Mouse (Mus musculus): ENCODE measurements around the gene Pcyt1b. TPM values are rescaled to one million over a fixed set of nuclear protein-coding genes. Genes with fewer than 3 reads are reported as not detected.

Gene Pcyt1b
- polyA plus RNA-seq, 1 experiment: 1.9 TPM

DNA sequence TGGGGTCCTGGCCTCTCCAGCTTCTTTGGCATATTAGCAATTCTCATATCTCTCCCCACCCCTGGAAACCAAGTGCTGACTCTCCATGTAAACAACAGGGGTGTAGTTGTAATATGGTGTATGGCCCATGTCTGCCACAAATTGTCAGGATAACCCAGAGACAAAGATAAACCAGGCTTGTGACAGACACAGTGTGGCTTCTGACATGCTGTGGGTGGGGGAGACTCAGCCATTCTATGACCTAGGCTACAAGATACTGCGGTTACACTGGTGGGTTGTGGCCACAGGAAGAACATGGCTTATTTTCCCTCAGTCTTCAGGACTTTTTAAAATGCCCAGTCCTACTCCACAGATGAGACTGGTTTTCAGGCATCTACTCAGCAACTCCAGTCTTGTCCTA is 94.5 kb downstream of the Pcyt1b start:
- Histone ChIP-seq H3K79me2 (ENCODE audit: control insufficient read depth, insufficient read depth) (no peaks in the 10 kb centered on the region), H3K36me3 (ENCODE audit: control insufficient read depth, insufficient read depth) (no peaks in the 10 kb centered on the region), H3ac (ENCODE audit: control insufficient read depth, insufficient read length) (no peak overlapping the region), H3K4me3 (no peak overlapping the region), H3K4me2 (ENCODE audit: low read depth) (no peak overlapping the region), H3K27me3 (ENCODE audit: control insufficient read depth, insufficient read depth, insufficient read length) (no peaks in the 10 kb centered on the region)
- TF ChIP-seq REST (IDR thresholded peaks at IDR 0.05; ENCODE audit: insufficient read depth, insufficient read length): no peak
- no peak for TF ChIP-seq CEBPB (IDR thresholded peaks at IDR 0.05; ENCODE audit: insufficient read depth, poor library complexity, severe bottlenecking)
- no peak for TF ChIP-seq MYOD1 (IDR thresholded peaks at IDR 0.05; ENCODE audit: control insufficient read depth in 1 of 3, insufficient read length in 2 of 3, low read depth in 2 of 3)
- TF ChIP-seq POLR2A (IDR thresholded peaks at IDR 0.05; ENCODE audit: insufficient read length, low read depth): no peak
- TF ChIP-seq USF1 (IDR thresholded peaks at IDR 0.05; ENCODE audit: low read depth): no peak
- no peak for TF ChIP-seq MAX (IDR thresholded peaks at IDR 0.05; ENCODE audit: low read depth)
- no peak for TF ChIP-seq E2F4 (IDR thresholded peaks at IDR 0.05; ENCODE audit: insufficient read depth)
- no peak for TF ChIP-seq SRF (IDR thresholded peaks at IDR 0.05; ENCODE audit: control insufficient read depth, insufficient read length, low read depth)
- TF ChIP-seq TCF12 (IDR thresholded peaks at IDR 0.05; ENCODE audit: insufficient read depth, poor library complexity, severe bottlenecking): no peak
- no peak for TF ChIP-seq TCF3 (IDR thresholded peaks at IDR 0.05; ENCODE audit: insufficient read length, low read depth)
- TF ChIP-seq POLR2AphosphoS2 (IDR thresholded peaks at IDR 0.05; ENCODE audit: insufficient read length, low read depth): no peak
- no peak for TF ChIP-seq MYOG (IDR thresholded peaks at IDR 0.05; ENCODE audit: control insufficient read depth in 1 of 3, insufficient read depth in 1 of 3, insufficient read length in 2 of 3, low read depth in 2 of 3)

DNA sequence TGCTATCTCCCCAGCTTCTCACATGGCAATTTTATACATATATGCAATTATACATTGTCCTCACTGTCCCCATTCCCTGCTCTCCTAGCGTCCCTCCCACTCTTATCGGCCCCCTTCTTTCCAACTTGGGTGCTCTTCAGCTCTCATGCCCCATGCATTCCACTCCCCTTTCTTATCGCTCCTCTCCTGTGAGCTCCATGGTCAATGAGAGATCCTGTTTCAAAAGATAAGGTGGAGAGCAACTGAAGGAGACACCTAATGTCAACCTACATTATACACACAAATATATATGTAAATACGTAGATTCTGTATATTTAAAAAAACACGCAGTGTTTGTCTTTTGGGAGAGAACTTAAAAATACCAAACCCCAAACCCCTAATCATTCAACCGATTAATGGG is 95.9 kb downstream of the Pcyt1b start:
- Histone ChIP-seq H3ac (ENCODE audit: control insufficient read depth, insufficient read length) (no peak overlapping the region), H3K36me3 (ENCODE audit: control insufficient read depth, insufficient read depth) (no peaks in the 10 kb centered on the region), H3K79me2 (ENCODE audit: control insufficient read depth, insufficient read depth) (no peaks in the 10 kb centered on the region), H3K27me3 (ENCODE audit: control insufficient read depth, insufficient read depth, insufficient read length) (no peaks in the 10 kb centered on the region), H3K4me3 (no peak overlapping the region), H3K4me2 (ENCODE audit: low read depth) (no peak overlapping the region)
- TF ChIP-seq CEBPB (IDR thresholded peaks at IDR 0.05; ENCODE audit: insufficient read depth, poor library complexity, severe bottlenecking) (no peak), TCF3 (IDR thresholded peaks at IDR 0.05; ENCODE audit: insufficient read length, low read depth) (no peak)

DNA sequence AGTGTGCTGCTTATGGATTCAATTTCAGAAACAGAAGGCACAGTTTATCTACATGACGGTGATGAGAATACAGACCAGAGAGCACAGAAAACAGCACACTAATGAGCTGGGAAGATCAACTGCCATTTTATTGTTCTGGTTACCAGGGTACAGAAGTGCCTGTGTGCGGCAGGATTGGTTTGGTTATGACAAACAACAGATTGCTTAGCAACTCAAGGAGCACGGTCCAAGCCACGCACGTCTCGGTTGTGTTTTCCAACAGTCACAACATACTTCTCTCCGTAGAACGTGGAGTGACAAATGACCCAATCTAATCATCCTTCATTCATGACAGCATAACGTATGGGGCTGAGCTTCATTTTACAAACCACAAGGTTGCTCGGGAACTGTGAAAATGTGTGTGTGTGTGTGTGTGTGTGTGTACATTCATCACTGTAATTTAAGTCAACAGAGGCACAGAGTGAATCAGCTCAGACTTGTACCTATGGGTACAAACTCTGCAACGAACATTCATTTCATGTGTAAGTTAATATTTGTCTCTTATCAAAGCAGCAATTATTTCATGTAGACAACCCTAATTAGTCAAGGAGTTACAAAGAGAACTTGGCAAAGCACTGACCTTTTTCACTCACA is 100.7 kb downstream of the Pcyt1b start:
- no peak overlapping the region for H3ac ChIP-seq (ENCODE audit: control insufficient read depth, insufficient read length)

GRCm38 (mm10) chrX:93756867-93757455 is 102.3 kb downstream of the Pcyt1b start:
- Histone ChIP-seq H3K4me2 (ENCODE audit: low read depth) (no peak overlapping the region), H3ac (ENCODE audit: control insufficient read depth, insufficient read length) (no peak overlapping the region), H3K36me3 (ENCODE audit: control insufficient read depth, insufficient read depth) (no peaks in the 10 kb centered on the region), H3K79me2 (ENCODE audit: control insufficient read depth, insufficient read depth) (no peaks in the 10 kb centered on the region), H3K27me3 (ENCODE audit: control insufficient read depth, insufficient read depth, insufficient read length) (no peaks in the 10 kb centered on the region), H3K4me3 (no peak overlapping the region)
- TF ChIP-seq TCF3 (IDR thresholded peaks at IDR 0.05; ENCODE audit: insufficient read length, low read depth) (no peak), MYOD1 (IDR thresholded peaks at IDR 0.05; ENCODE audit: control insufficient read depth in 1 of 3, insufficient read length in 2 of 3, low read depth in 2 of 3) (no peak), E2F4 (IDR thresholded peaks at IDR 0.05; ENCODE audit: insufficient read depth) (no peak), MYOG (IDR thresholded peaks at IDR 0.05; ENCODE audit: control insufficient read depth in 1 of 3, insufficient read depth in 1 of 3, insufficient read length in 2 of 3, low read depth in 2 of 3) (no peak), SRF (IDR thresholded peaks at IDR 0.05; ENCODE audit: control insufficient read depth, insufficient read length, low read depth) (no peak), REST (IDR thresholded peaks at IDR 0.05; ENCODE audit: insufficient read depth, insufficient read length) (no peak), POLR2A (IDR thresholded peaks at IDR 0.05; ENCODE audit: insufficient read length, low read depth) (no peak), USF1 (IDR thresholded peaks at IDR 0.05; ENCODE audit: low read depth) (no peak), TCF12 (IDR thresholded peaks at IDR 0.05; ENCODE audit: insufficient read depth, poor library complexity, severe bottlenecking) (no peak), MAX (IDR thresholded peaks at IDR 0.05; ENCODE audit: low read depth) (no peak), POLR2AphosphoS2 (IDR thresholded peaks at IDR 0.05; ENCODE audit: insufficient read length, low read depth) (no peak), CEBPB (IDR thresholded peaks at IDR 0.05; ENCODE audit: insufficient read depth, poor library complexity, severe bottlenecking) (no peak)

More for the DNA sequence above, 100.7 kb downstream of the Pcyt1b start:
- Histone ChIP-seq H3K4me3 (no peak overlapping the region), H3K79me2 (ENCODE audit: control insufficient read depth, insufficient read depth) (no peaks in the 10 kb centered on the region), H3K27me3 (ENCODE audit: control insufficient read depth, insufficient read depth, insufficient read length) (no peaks in the 10 kb centered on the region), H3K36me3 (ENCODE audit: control insufficient read depth, insufficient read depth) (no peaks in the 10 kb centered on the region), H3K4me2 (ENCODE audit: low read depth) (no peak overlapping the region)
- no peak for TF ChIP-seq TCF12 (IDR thresholded peaks at IDR 0.05; ENCODE audit: insufficient read depth, poor library complexity, severe bottlenecking)

DNA sequence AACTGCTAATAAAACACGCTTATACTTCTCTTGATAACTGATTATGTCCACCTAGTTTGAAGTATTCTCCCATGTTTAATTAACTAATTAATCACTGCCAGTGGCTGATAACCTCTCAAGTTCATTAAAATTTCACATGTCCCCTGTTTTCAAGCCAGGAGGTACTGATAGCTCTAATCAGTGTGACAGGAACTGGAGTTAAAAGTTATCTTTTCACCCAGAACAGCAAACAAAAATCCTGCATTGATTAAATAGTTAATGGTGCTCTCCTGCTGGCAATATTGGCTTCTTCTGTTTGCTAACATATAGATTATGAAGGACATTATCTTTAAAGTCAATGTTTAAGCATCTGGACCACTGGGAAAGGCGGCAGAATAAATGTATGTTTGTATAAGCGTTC is 106.1 kb downstream of the Pcyt1b start:
- H3K4me2 ChIP-seq (ENCODE audit: low read depth): no peak overlapping the region
- no peak for TF ChIP-seq E2F4 (IDR thresholded peaks at IDR 0.05; ENCODE audit: insufficient read depth)
- TF ChIP-seq TCF3 (IDR thresholded peaks at IDR 0.05; ENCODE audit: insufficient read length, low read depth): no peak
- no peak for TF ChIP-seq SRF (IDR thresholded peaks at IDR 0.05; ENCODE audit: control insufficient read depth, insufficient read length, low read depth)
- TF ChIP-seq POLR2AphosphoS2 (IDR thresholded peaks at IDR 0.05; ENCODE audit: insufficient read length, low read depth): no peak
- TF ChIP-seq POLR2A (IDR thresholded peaks at IDR 0.05; ENCODE audit: insufficient read length, low read depth): no peak
- no peak for TF ChIP-seq MAX (IDR thresholded peaks at IDR 0.05; ENCODE audit: low read depth)
- no peak for TF ChIP-seq USF1 (IDR thresholded peaks at IDR 0.05; ENCODE audit: low read depth)
- TF ChIP-seq TCF12 (IDR thresholded peaks at IDR 0.05; ENCODE audit: insufficient read depth, poor library complexity, severe bottlenecking): no peak
- no peak for TF ChIP-seq MYOD1 (IDR thresholded peaks at IDR 0.05; ENCODE audit: control insufficient read depth in 1 of 3, insufficient read length in 2 of 3, low read depth in 2 of 3)
- TF ChIP-seq MYOG (IDR thresholded peaks at IDR 0.05; ENCODE audit: control insufficient read depth in 1 of 3, insufficient read depth in 1 of 3, insufficient read length in 2 of 3, low read depth in 2 of 3): no peak

More for the DNA sequence above, 106.1 kb downstream of the Pcyt1b start:
- Histone ChIP-seq H3K4me3 (no peak overlapping the region), H3K36me3 (ENCODE audit: control insufficient read depth, insufficient read depth) (no peaks in the 10 kb centered on the region), H3K79me2 (ENCODE audit: control insufficient read depth, insufficient read depth) (no peaks in the 10 kb centered on the region), H3ac (ENCODE audit: control insufficient read depth, insufficient read length) (no peak overlapping the region), H3K27me3 (ENCODE audit: control insufficient read depth, insufficient read depth, insufficient read length) (no peaks in the 10 kb centered on the region)
